Mouse (Mus musculus): ENCODE results near the gene Magi2. TPM values are rescaled to one million over a fixed set of nuclear protein-coding genes. Genes with fewer than 3 reads are reported as not detected.

The Magi2 gene
- 4.4 and 4.7 TPM in 2 replicates for polyA plus RNA-seq (2015; fragmentation: Nextera tagmentation; extraction: Ambion mirVana)

GRCm38 (mm10) chr5:19226866-19227243 lies at the start of gene Magi2:
Gene Magi2 (plus strand): TSS chr5:19227036.

